Mouse (Mus musculus) heart, postnatal 0 days (tissue): ENCODE measurements around the gene D630045J12Rik.

ENCODE experiments used
- CTCF ChIP-seq: IDR thresholded peaks from 2 replicates; pipeline ENCODE4 v1.5.1; 2016; ENCODE audit warnings: antibody characterized with exemption, control low read depth, low read depth
- EP300 ChIP-seq: IDR thresholded peaks from 2 replicates; pipeline ENCODE4 v1.6.1; 2016; ENCODE audit warnings: antibody characterized with exemption, low read depth

- no peak for TF ChIP-seq EP300
- no peak for TF ChIP-seq CTCF
Observed at GRCm38 (mm10) chr6:38219261-38219660, 34.5 kb downstream of the D630045J12Rik start.
